15 mouse cellular contexts compared by ENCODE assay signal in the genomic region with DNA sequence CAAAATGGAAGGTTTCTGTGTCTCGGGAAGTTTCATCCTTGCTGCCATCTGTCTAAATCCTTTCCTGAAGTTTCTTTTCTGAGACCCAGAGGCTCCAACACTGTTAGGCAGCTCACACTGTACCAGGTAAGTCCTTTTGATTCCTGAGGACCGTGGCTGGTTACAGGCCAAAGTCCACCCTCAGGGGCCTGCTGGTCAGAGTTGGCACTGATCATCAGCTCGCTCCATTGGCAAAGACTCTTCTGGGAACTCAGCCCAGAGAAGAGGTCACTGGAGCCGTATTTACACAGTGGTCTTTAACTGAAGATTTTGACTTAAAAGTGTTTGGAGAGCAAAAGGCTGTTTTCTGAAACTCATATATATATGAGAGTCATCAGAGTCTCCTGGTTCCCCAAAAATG. TPM values are rescaled to one million over a fixed set of nuclear protein-coding genes. Genes with fewer than 3 reads are reported as not detected.
DNase-seq lines count a peak whose midpoint lies in the region; ATAC-seq and TF ChIP-seq lines count a peak whose summit lies in the region.
"Had no signal": no experiment of that assay in that cellular context is flagged by ENCODE, and none has a peak within 500 bp of the region (broad histone marks: within the 10 kb centered on the region; RNA-seq: fewer than 3 reads in every experiment).

No protein-coding gene starts in this region.

- H3K4me1 ChIP-seq in liver, postnatal 0 days (ENCODE audit: insufficient read depth), result no peaks in the 10 kb centered on the region

- no peaks in the 10 kb centered on the region for H3K9me3 ChIP-seq in liver, postnatal 0 days (ENCODE audit: low read length)
- H3K9me3 ChIP-seq: limb, embryonic 13.5 days; lung, embryonic 15.5 days; neural tube, embryonic 15.5 days had no signal

- TF ChIP-seq CTCF in liver, postnatal 0 days (IDR thresholded peaks at IDR 0.05; ENCODE audit: low read depth), result no peak

- DNase-seq in adrenal gland, postnatal 25 days, result peak; percentile 40
- no peak for DNase-seq in adrenal gland, postnatal 4 days (ENCODE audit: low spot score in 2 of 2)
- peak; percentile 66 for DNase-seq in liver, postnatal 0 days
- no peak for DNase-seq in liver
- peak; percentile 89 for DNase-seq in cerebellum, adult 9-10 months
- DNase-seq in kidney, postnatal 36 days, result peak; percentile 86 to 90
- no peak for DNase-seq in thymus, postnatal 0 days (ENCODE audit: low spot score)
- DNase-seq in layer of hippocampus, adult 11-12 months (ENCODE audit: low spot score), result no peak
- DNase-seq: B cell, adult 2 months; layer of hippocampus, postnatal 36 days; thymus, postnatal 4 days had no signal

- no peak overlapping the region for H3K4me3 ChIP-seq in liver, postnatal 0 days (ENCODE audit: low read depth, low read length)
- H3K4me3 ChIP-seq: limb, embryonic 13.5 days; lung, embryonic 15.5 days; neural tube, embryonic 15.5 days had no signal

- no peaks in the 10 kb centered on the region for H3K27me3 ChIP-seq in liver, postnatal 0 days (ENCODE audit: insufficient read depth, low read length)
- H3K27me3 ChIP-seq: lung, embryonic 15.5 days; neural tube, embryonic 15.5 days had no signal

- no peak overlapping the region for H3K9ac ChIP-seq in liver, postnatal 0 days (replicated peaks)
- H3K9ac ChIP-seq: limb, embryonic 13.5 days; lung, embryonic 15.5 days; neural tube, embryonic 15.5 days had no signal

- WGBS in liver, postnatal 0 days (ENCODE audit: insufficient replicate concordance), result 60% methylated on average over 4 of the region's 4 CpGs

- no peaks in the 10 kb centered on the region for H3K36me3 ChIP-seq in liver, postnatal 0 days (replicated peaks; ENCODE audit: insufficient read depth, low read length)
- H3K36me3 ChIP-seq: limb, embryonic 13.5 days; lung, embryonic 15.5 days; neural tube, embryonic 15.5 days had no signal

- H3K27ac ChIP-seq in liver, postnatal 0 days (ENCODE audit: low read depth), result peak overlapping the region; percentile 75
- H3K27ac ChIP-seq: limb, embryonic 13.5 days; lung, embryonic 15.5 days; neural tube, embryonic 15.5 days had no signal

- TF ChIP-seq EP300 in liver, postnatal 0 days (IDR thresholded peaks at IDR 0.05; ENCODE audit: low read depth), result no peak

- ATAC-seq in liver, postnatal 0 days, result peak; percentile 87
- ATAC-seq: intestine, embryonic 16.5 days had no signal

- H3K4me2 ChIP-seq in liver, postnatal 0 days (ENCODE audit: low read depth, low read length), result no peak overlapping the region
- H3K4me2 ChIP-seq: limb, embryonic 13.5 days; lung, embryonic 15.5 days; neural tube, embryonic 15.5 days had no signal

RNA-seq across cellular contexts. Expression of a gene that starts 12.9 kb away (rescaled TPM):
- 2.9 and 4.7 TPM in 2 replicates for total RNA-seq in adrenal gland, postnatal 25 days (2021)
- 10 to 100 TPM; 17.4 to 17.6 TPM for total RNA-seq in adrenal gland, postnatal 4 days (2021)
- 0.20 and 0.22 TPM in 2 replicates for polyA plus RNA-seq in liver, postnatal 0 days (2015; fragmentation: Nextera tagmentation; extraction: Ambion mirVana)
- 1.4 and 1.7 TPM in 2 replicates for polyA plus RNA-seq in thymus, postnatal 0 days (2015; fragmentation: Nextera tagmentation; extraction: Ambion mirVana)

RNA-seq across cellular contexts. Expression of a gene that starts 50.8 kb away (rescaled TPM):
- total RNA-seq in adrenal gland, postnatal 25 days (2021), result 23.3 and 29.1 TPM in 2 replicates
- total RNA-seq in adrenal gland, postnatal 4 days (2021), result 10 to 100 TPM; 24.2 to 31.2 TPM
- polyA plus RNA-seq in liver, postnatal 0 days (2015; fragmentation: Nextera tagmentation; extraction: Ambion mirVana), result 9.5 and 9.6 TPM in 2 replicates
- 37.1 and 38.5 TPM in 2 replicates for polyA plus RNA-seq in thymus, postnatal 0 days (2015; fragmentation: Nextera tagmentation; extraction: Ambion mirVana)

Comparison
In these comparisons a context has a peak if more than half of its experiments do, and no peak if none do; other contexts are left out.
1. DNase-seq: peak in adrenal gland, postnatal 25 days (single experiment), liver, postnatal 0 days (single experiment), cerebellum, adult 9-10 months (single experiment) and kidney, postnatal 36 days (2 of 2); none in adrenal gland, postnatal 4 days (0 of 2), liver (single experiment), thymus, postnatal 0 days (single experiment) and layer of hippocampus, adult 11-12 months (single experiment).